14 mouse cellular contexts compared by ENCODE assay signal in genomic region chr9:83556236-83556635, GRCm38 (mm10). TPM values are rescaled to one million over a fixed set of nuclear protein-coding genes. Genes with fewer than 3 reads are reported as not detected.
DNase-seq lines count a peak whose midpoint lies in the region; ATAC-seq and TF ChIP-seq lines count a peak whose summit lies in the region.
"Had no signal": no experiment of that assay in that cellular context is flagged by ENCODE, and none has a peak within 500 bp of the region (broad histone marks: within the 10 kb centered on the region; RNA-seq: fewer than 3 reads in every experiment).

No protein-coding gene starts in this region.

- DNase-seq in cerebellum, adult 18-20 months: peak; percentile 16 to 26
- no peak for DNase-seq in cerebellum, adult 8-10 months
- DNase-seq in heart, postnatal 0 days (ENCODE audit: low spot score): no peak
- DNase-seq in kidney, adult 9 months: peak; percentile 49
- DNase-seq in adrenal gland, adult (ENCODE audit: inconsistent age in 2 of 2, low spot score in 1 of 2): no peak
- DNase-seq: lung, adult 2 months; right cerebral cortex, adult 18-20 months had no signal

- ATAC-seq in heart, postnatal 0 days (ENCODE audit: insufficient read depth, low read depth): no peak; the same call in 1 of the 2 replicates
- ATAC-seq in heart, embryonic 11.5 days (replicated peaks; ENCODE audit: insufficient number of reproducible peaks, low FRiP score, low TSS enrichment): no peak
- no peak for ATAC-seq in intestine, postnatal 0 days

- H3K27me3 ChIP-seq in heart, postnatal 0 days (ENCODE audit: control insufficient read depth, insufficient read depth, low read length): no peaks in the 10 kb centered on the region
- no peaks in the 10 kb centered on the region for H3K27me3 ChIP-seq in heart, embryonic 11.5 days (ENCODE audit: control insufficient read depth, insufficient read depth, low read length)
- H3K27me3 ChIP-seq in intestine, postnatal 0 days (replicated peaks; ENCODE audit: control insufficient read depth, insufficient read depth, low read length): no peaks in the 10 kb centered on the region
- H3K27me3 ChIP-seq: embryonic facial prominence, embryonic 12.5 days; stomach, embryonic 15.5 days had no signal

- H3K9me3 ChIP-seq in heart, postnatal 0 days (replicated peaks; ENCODE audit: control insufficient read depth, low read length): no peaks in the 10 kb centered on the region
- H3K9me3 ChIP-seq in heart, embryonic 11.5 days (replicated peaks; ENCODE audit: control insufficient read depth, low read length): no peaks in the 10 kb centered on the region
- H3K9me3 ChIP-seq in intestine, postnatal 0 days (ENCODE audit: control insufficient read depth): no peaks in the 10 kb centered on the region
- H3K9me3 ChIP-seq: embryonic facial prominence, embryonic 12.5 days; stomach, embryonic 15.5 days had no signal

- 15% methylated on average over 6 of the region's 6 CpGs for WGBS in heart, postnatal 0 days
- 24% methylated on average over 6 of the region's 6 CpGs for WGBS in heart, embryonic 11.5 days (ENCODE audit: insufficient replicate concordance)
- 42% methylated on average over 6 of the region's 6 CpGs for WGBS in intestine, postnatal 0 days

- no peak for TF ChIP-seq EP300 in heart, postnatal 0 days (IDR thresholded peaks at IDR 0.05; ENCODE audit: low read depth)

- no peak overlapping the region for H3K9ac ChIP-seq in heart, postnatal 0 days (replicated peaks; ENCODE audit: low read depth, low read length)
- no peak overlapping the region for H3K9ac ChIP-seq in heart, embryonic 11.5 days (ENCODE audit: low read depth, low read length)
- H3K9ac ChIP-seq in intestine, postnatal 0 days (ENCODE audit: low read depth, low read length): no peak overlapping the region
- H3K9ac ChIP-seq: embryonic facial prominence, embryonic 12.5 days; stomach, embryonic 15.5 days had no signal

- H3K27ac ChIP-seq in heart, postnatal 0 days (ENCODE audit: low read depth): peak overlapping the region; percentile 80
- H3K27ac ChIP-seq in heart, embryonic 11.5 days (ENCODE audit: low read depth, low read length): no peak overlapping the region
- H3K27ac ChIP-seq in brown adipose tissue, adult 24 weeks (replicated peaks; ENCODE audit: low read depth, low read length): peak overlapping the region; percentile 69
- no peak overlapping the region for H3K27ac ChIP-seq in intestine, postnatal 0 days (ENCODE audit: low read depth, low read length)

- no peak for TF ChIP-seq CTCF in heart, postnatal 0 days (IDR thresholded peaks at IDR 0.05; ENCODE audit: low read depth)
- no peak for TF ChIP-seq CTCF in intestine, postnatal 0 days (IDR thresholded peaks at IDR 0.05; ENCODE audit: low read depth)

- H3K4me1 ChIP-seq in heart, postnatal 0 days (ENCODE audit: control insufficient read depth, insufficient read depth): peaks cover 24% of the 10 kb centered on the region
- peaks cover 35% of the 10 kb centered on the region for H3K4me1 ChIP-seq in heart, embryonic 11.5 days (ENCODE audit: control insufficient read depth, insufficient read depth, low read length)
- H3K4me1 ChIP-seq in brown adipose tissue, adult 24 weeks (ENCODE audit: control insufficient read depth, insufficient read depth, insufficient read length, low read length): peaks cover 11% of the 10 kb centered on the region
- 0 out of 2 replicates have a peak, but pooled peaks cover under 1% of the 10 kb centered on the region for H3K4me1 ChIP-seq in intestine, postnatal 0 days (replicated peaks; ENCODE audit: control insufficient read depth, insufficient read depth, low read length)

- H3K4me2 ChIP-seq in heart, postnatal 0 days (ENCODE audit: low read depth, low read length): no peak overlapping the region
- no peak overlapping the region for H3K4me2 ChIP-seq in heart, embryonic 11.5 days
- no peak overlapping the region for H3K4me2 ChIP-seq in intestine, postnatal 0 days (replicated peaks; ENCODE audit: low read depth)
- H3K4me2 ChIP-seq: embryonic facial prominence, embryonic 12.5 days; stomach, embryonic 15.5 days had no signal

- H3K36me3 ChIP-seq in heart, postnatal 0 days (replicated peaks; ENCODE audit: control insufficient read depth, insufficient read depth, low read length): no peaks in the 10 kb centered on the region
- H3K36me3 ChIP-seq in heart, embryonic 11.5 days (ENCODE audit: control insufficient read depth, insufficient read depth, low read length): no peaks in the 10 kb centered on the region; the same call in 1 of the 2 replicates
- H3K36me3 ChIP-seq in intestine, postnatal 0 days (ENCODE audit: control insufficient read depth, insufficient read depth): no peaks in the 10 kb centered on the region
- H3K36me3 ChIP-seq: embryonic facial prominence, embryonic 12.5 days; stomach, embryonic 15.5 days had no signal

- no peak overlapping the region for H3K4me3 ChIP-seq in heart, postnatal 0 days (ENCODE audit: low read depth, low read length)
- no peak overlapping the region for H3K4me3 ChIP-seq in heart, embryonic 11.5 days (ENCODE audit: low read depth, low read length)
- H3K4me3 ChIP-seq in brown adipose tissue, adult 24 weeks (ENCODE audit: insufficient read depth, low read depth, low read length): no peak overlapping the region
- H3K4me3 ChIP-seq in intestine, postnatal 0 days (ENCODE audit: low read depth, low read length): no peak overlapping the region
- H3K4me3 ChIP-seq: embryonic facial prominence, embryonic 12.5 days; myocyte; stomach, embryonic 15.5 days had no signal

RNA-seq across cellular contexts. Expression of gene Sh3bgrl2, which starts 8.1 kb away (rescaled TPM):
- total RNA-seq in heart, postnatal 0 days (2014; rRNA removed; ENCODE audit: low replicate concordance): 3.6 and 3.8 TPM in 2 replicates
- 4.7 and 5.7 TPM in 2 replicates for polyA plus RNA-seq in heart, postnatal 0 days (2015; fragmentation: Nextera tagmentation; extraction: Ambion mirVana)
- polyA plus RNA-seq in heart, embryonic 11.5 days (2014; fragmentation: Nextera tagmentation; extraction: Ambion mirVana): 20.5 and 22.4 TPM in 2 replicates
- 7.2 and 8.0 TPM in 2 replicates for polyA plus RNA-seq in brown adipose tissue, adult 24 weeks (2012; ENCODE audit: insufficient read depth, insufficient read length, missing spikeins)
- 19.1 and 21.7 TPM in 2 replicates for polyA plus RNA-seq in intestine, postnatal 0 days (2015; fragmentation: Nextera tagmentation; extraction: Ambion mirVana)
- total RNA-seq: MEL had no signal

Comparison
In these comparisons a context has a peak if more than half of its experiments do, and no peak if none do; other contexts are left out.
1. DNase-seq: peak in cerebellum, adult 18-20 months (2 of 2) and kidney, adult 9 months (single experiment); none in cerebellum, adult 8-10 months (single experiment), heart, postnatal 0 days (single experiment) and adrenal gland, adult (0 of 2).
2. H3K27ac ChIP-seq: peak in heart, postnatal 0 days (single experiment) and brown adipose tissue, adult 24 weeks (single experiment); none in heart, embryonic 11.5 days (single experiment) and intestine, postnatal 0 days (single experiment).